Mouse (Mus musculus) olfactory bulb, adult 2 months (tissue): ENCODE data around the gene Cytip.

Experiments
- CTCF ChIP-seq: fragments of 200-500 bp; IDR thresholded peaks from 2 replicates; pipeline ENCODE4 v1.5.1; 2012; ENCODE audit warnings: low read depth, mild to moderate bottlenecking, low read length, moderate library complexity; ENCODE audit not compliant: insufficient read depth
- POLR2A ChIP-seq: fragments of 200-500 bp; IDR thresholded peaks from 2 replicates; pipeline ENCODE4 v1.6.1; 2012; ENCODE audit warnings: mild to moderate bottlenecking, low read depth, low read length, moderate library complexity; ENCODE audit not compliant: insufficient read depth

GRCm38 (mm10) chr2:58187310-58188051 lies 7.9 kb downstream of the Cytip start:
- no peak for TF ChIP-seq CTCF
- no peak for TF ChIP-seq POLR2A
